Mouse (Mus musculus) E14TG2a.4 (cell line): ENCODE results near the gene Akap4.

Experiments
- CTCF ChIP-seq: conservative IDR thresholded peaks from 2 replicates; pipeline ENCODE4 v1.5.1; 2014; ENCODE audit warnings: low read length
- NANOG ChIP-seq: IDR thresholded peaks from 2 replicates; pipeline ENCODE4 v1.6.1; 2014; ENCODE audit warnings: borderline replicate concordance, low read length, mixed read lengths

DNA sequence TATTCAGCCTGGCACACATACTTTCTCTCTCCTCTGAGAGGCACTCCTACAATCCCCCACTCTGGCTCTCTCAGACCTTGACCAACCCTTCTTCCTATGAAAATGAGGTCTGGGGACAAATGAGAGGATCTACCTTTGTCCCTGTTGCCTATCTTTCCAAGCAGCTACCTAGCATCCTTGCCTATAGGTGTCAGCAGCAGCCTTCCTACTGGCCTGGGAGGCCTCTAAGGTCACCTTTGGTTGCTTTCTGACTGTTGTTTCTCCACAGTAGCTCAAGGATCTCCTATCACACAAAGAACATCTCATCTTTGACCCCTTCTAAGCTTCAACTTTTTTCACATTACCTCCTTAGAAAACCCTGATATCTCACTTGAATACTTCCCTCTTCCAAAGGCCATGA lies 10.3 kb upstream of the Akap4 start:
- TF ChIP-seq CTCF (no peak), NANOG (no peak)
